Comparison of ENCODE assay signal across 15 mouse cellular contexts in the genomic region with DNA sequence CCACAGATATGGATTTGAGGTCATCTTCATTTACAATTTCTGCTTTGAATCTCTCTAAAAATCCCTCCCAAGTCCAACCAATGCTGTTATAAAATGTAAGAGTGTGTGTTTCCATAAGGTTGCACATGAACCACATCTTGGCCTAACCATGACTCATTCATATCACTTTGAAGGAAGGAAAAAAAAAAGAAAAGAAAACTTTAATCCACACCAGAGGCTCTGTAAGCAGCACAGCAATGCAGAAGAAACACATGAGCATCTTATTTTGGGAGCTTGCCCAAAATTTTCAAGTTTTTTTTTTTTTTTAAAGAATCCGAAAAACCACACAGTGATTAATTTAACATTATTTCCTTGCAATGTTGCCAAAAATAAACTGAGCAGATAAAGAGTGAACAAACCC.
"Had no signal": no experiment of that assay in that cellular context is flagged by ENCODE, and none has a peak within 500 bp of the region (broad histone marks: within the 10 kb centered on the region; RNA-seq: fewer than 3 reads in every experiment).

No protein-coding gene starts in this region.

- H3K4me1 ChIP-seq: limb, embryonic 10.5 days; limb, embryonic 13.5 days; liver, embryonic 15.5 days; midbrain, embryonic 12.5 days had no signal

- H3K4me3 ChIP-seq: limb, embryonic 10.5 days; limb, embryonic 13.5 days; liver, embryonic 12.5 days; liver, embryonic 15.5 days; midbrain, embryonic 12.5 days had no signal

- DNase-seq: kidney, adult 9 months; kidney, postnatal 14 days; kidney, postnatal 4 days; liver; lung, adult 18-20 months; lung, postnatal 14 days; thymus, adult 18-20 months; thymus, postnatal 36 days had no signal

- H3K9ac ChIP-seq: limb, embryonic 13.5 days; liver, embryonic 12.5 days; liver, embryonic 15.5 days; midbrain, embryonic 12.5 days had no signal

- H3K36me3 ChIP-seq: liver, embryonic 15.5 days; midbrain, embryonic 12.5 days had no signal

- H3K27ac ChIP-seq: limb, embryonic 10.5 days; limb, embryonic 13.5 days; macrophage; midbrain, embryonic 12.5 days had no signal

- H3K4me2 ChIP-seq: limb, embryonic 13.5 days; liver, embryonic 12.5 days; liver, embryonic 15.5 days; midbrain, embryonic 12.5 days had no signal

- H3K9me3 ChIP-seq: limb, embryonic 10.5 days; limb, embryonic 13.5 days; liver, embryonic 12.5 days; liver, embryonic 15.5 days; midbrain, embryonic 12.5 days had no signal

- ATAC-seq: liver, embryonic 12.5 days; midbrain, embryonic 16.5 days had no signal

- H3K27me3 ChIP-seq: limb, embryonic 13.5 days; liver, embryonic 12.5 days; liver, embryonic 15.5 days; midbrain, embryonic 12.5 days had no signal
